Mouse (Mus musculus) cerebellum, adult 9-10 months (tissue): ENCODE results near the gene Zfp942.

Experiments
- DNase-seq: peaks from one replicate; pipeline ENCODE4 v3.0.0; 2022

Gene Zfp942

DNA sequence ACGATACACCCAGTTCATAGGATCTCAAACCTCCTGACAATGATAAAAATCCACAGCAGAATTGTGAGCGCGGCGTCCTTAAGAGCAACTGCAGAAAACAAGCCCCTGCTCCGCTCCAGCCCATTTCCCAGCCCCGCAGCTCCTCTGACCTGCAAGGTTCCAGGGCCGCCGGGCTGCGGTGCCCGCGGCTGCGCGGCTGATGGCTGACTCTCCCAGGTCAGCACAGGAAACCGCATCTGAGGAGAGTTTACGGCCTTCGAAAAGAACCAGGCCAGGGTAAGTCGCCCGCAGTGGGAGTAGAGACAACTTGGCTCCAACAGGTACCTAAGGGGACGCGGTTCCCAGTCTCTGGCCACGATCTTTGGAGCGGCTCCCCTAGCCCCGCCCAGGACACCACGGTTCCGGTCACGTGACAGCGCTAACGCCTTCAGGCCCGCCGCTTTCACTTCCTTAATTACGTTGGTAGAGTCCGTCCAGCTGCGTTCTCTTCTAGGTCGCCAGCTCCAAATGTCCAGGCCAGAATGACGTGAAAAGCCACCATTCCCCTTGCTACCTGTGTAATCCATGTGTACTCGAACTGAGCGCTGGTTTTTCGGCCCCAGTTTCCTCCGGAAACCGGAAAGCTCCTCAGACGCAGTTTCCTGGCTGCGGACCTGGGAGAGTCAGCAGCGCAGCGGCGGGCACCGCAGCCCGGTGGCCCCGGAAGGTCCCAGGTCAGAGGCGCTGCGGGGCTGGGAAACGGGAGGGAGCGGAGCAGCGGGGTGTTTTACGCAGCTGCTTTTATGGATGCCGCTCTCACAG is at the start of gene Zfp942, which contains the start of gene Zfp943:
Gene Zfp942, minus strand, starts transcription at position 358 of the 801 bp plus-strand sequence.
Gene Zfp943, plus strand, starts transcription at position 446 of the 801 bp plus-strand sequence.
- peak; percentile 76 for DNase-seq

DNA sequence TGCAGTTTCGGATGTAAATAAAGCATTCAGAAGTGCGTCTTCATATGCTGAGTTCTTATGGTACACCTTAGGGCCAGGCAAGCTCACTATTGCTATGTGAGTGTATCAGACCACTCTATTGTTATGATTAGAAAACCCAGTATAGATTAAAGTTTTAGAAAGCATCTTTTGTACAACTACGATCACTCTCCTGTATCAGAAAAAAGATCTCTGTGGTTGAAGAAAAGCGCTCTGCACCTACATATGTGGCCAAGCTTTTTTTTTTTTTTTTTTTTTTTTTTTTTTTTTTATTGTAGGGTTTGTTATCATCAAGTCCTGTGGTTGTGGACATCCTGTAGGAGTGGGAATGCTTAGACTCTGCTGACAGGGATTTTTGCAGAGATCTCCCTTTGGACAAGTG is 1.0 kb upstream of the Zfp942 start:
- DNase-seq: peak; percentile 14

DNA sequence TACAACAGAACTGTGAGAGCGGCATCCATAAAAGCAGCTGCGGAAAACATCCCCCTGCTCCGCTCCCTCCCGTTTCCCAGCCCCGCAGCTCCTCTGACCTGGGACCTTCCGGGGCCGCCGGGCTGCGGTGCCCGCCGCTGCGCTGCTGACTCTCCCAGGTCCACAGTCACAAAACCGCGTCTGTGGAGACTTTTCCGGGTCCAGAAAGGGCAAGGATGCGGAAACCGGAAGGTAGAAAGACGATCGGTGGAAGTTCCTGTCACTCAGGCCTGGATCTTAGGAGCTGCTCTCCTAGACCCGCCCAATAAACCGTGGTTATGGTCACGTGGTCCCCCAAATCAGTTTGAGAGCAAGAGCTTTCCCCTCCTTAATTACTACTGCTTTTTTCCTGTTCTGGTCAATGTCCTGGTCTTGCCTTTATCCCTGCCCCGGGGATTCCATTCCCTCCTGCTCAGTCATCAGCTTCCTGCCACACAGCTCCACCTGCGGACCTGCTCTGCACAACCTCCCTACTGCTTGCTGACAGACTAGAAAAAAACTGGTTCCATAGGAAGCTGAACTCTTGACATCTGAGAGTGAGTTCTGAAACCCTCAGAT is 52.7 kb downstream of the Zfp942 start, which contains the start of gene Zfp995:
Gene Zfp995, minus strand, starts transcription at position 471 of the 597 bp plus-strand sequence.
- DNase-seq: peak; percentile 74

DNA sequence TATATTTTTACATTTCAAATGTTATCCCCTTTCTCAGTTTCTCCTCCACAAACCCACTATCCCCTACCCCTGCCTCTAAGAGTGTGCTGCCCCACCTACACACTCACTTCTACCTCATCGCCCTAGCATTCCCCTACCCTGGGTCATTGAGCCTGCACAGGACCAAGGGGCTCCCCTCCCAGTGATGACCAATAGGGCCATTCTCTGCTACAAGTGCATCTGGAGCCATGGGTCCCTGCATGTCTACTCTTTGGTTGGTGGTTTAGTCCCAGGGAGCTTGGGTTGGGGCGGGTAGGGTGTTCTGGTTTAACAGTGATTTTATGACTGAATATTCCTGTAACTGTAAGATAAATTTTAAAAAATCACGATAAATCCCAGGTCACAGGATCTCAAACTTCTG is 53.2 kb downstream of the Zfp942 start:
- peak; percentile 4 for DNase-seq
